Comparison of ENCODE assay signal across 8 mouse cellular contexts in the genomic region with DNA sequence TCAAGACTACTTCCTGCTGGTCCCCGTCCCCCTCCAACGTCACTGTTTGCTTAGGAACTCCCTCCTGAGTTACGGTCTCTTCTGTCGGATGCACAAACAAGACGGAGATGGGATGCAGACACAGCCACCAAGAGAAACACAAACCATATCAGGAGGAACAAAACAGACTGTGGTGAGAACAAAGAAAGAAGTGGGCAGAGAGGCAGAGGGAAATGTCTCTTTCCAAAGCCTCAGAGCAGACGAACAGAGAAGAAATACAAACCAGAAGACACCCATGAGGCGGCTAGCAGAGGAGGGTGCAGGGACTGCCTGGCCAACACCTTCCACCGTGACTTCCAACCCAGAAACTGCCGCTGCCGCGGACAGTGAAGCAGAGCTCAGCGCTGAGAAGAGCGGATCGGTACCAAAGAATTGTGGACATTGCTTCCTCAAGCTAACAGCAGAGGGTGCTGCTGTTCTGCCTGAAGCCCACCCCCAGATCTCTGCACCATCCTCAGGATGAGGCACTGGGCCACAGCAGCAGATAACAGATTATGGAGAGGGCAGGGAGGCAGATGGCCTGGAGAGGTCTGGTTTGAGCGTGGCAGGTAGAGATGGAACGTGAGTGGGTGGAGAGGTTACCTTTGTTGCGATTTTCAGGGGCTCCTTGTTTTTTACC. TPM values are rescaled to one million over a fixed set of nuclear protein-coding genes. Genes with fewer than 3 reads are reported as not detected.
DNase-seq lines count a peak whose midpoint lies in the region; ATAC-seq lines count a peak whose summit lies in the region.
"Had no signal": no experiment of that assay in that cellular context is flagged by ENCODE, and none has a peak within 500 bp of the region (broad histone marks: within the 10 kb centered on the region; RNA-seq: fewer than 3 reads in every experiment).

No protein-coding gene starts in this region.

- peak overlapping the region; percentile 38 for H3K4me3 ChIP-seq in hindbrain, embryonic 12.5 days
- peak overlapping the region; percentile 27 for H3K4me3 ChIP-seq in lung, embryonic 16.5 days (ENCODE audit: low read length)
- H3K4me3 ChIP-seq: myocyte had no signal

- H3K4me1 ChIP-seq in hindbrain, embryonic 12.5 days: peaks cover 13% of the 10 kb centered on the region
- H3K4me1 ChIP-seq in lung, embryonic 16.5 days (replicated peaks; ENCODE audit: control insufficient read depth, insufficient read depth, low read length): no peaks in the 10 kb centered on the region

- H3K36me3 ChIP-seq in hindbrain, embryonic 12.5 days: peaks cover 8% of the 10 kb centered on the region; the same call in 1 of the 2 replicates
- 0 out of 2 replicates have a peak, but pooled peaks cover 2% of the 10 kb centered on the region for H3K36me3 ChIP-seq in lung, embryonic 16.5 days (ENCODE audit: control insufficient read depth, insufficient read depth, low read length)

- H3K27me3 ChIP-seq in hindbrain, embryonic 12.5 days: no peaks in the 10 kb centered on the region
- H3K27me3 ChIP-seq in lung, embryonic 16.5 days (ENCODE audit: control insufficient read depth, insufficient read depth, low read depth, low read length): no peaks in the 10 kb centered on the region

- WGBS in hindbrain, embryonic 12.5 days: 13% methylated on average over 17 of the region's 17 CpGs
- 7% methylated on average over 17 of the region's 17 CpGs for WGBS in lung, embryonic 16.5 days

- peak; percentile 67 to 83 for DNase-seq in adrenal gland, adult (ENCODE audit: inconsistent age in 2 of 2, low spot score in 1 of 2)
- DNase-seq in cerebellum, postnatal 14 days: peak; percentile 87 to 90
- DNase-seq in frontal cortex, adult 2 months (ENCODE audit: extremely low spot score in 1 of 2, low spot score in 1 of 2): peak; percentile 37 to 84
- DNase-seq in layer of hippocampus, postnatal 14 days (ENCODE audit: low spot score in 2 of 2): peak; percentile 82 to 86
- peak; percentile 58 for DNase-seq in retina, postnatal 7 days (ENCODE audit: low read depth, low spot score)

- peak overlapping the region; percentile 60 for H3K4me2 ChIP-seq in hindbrain, embryonic 12.5 days (replicated peaks)
- H3K4me2 ChIP-seq in lung, embryonic 16.5 days (ENCODE audit: low read depth, low read length): peak overlapping the region; percentile 50

- no peak overlapping the region for H3K27ac ChIP-seq in hindbrain, embryonic 12.5 days
- H3K27ac ChIP-seq in lung, embryonic 16.5 days (ENCODE audit: low read length): no peak overlapping the region

- ATAC-seq in hindbrain, embryonic 12.5 days (ENCODE audit: low FRiP score): peak; percentile 85
- peak; percentile 88 for ATAC-seq in lung, embryonic 16.5 days (ENCODE audit: low read depth)

- no peaks in the 10 kb centered on the region for H3K9me3 ChIP-seq in hindbrain, embryonic 12.5 days (replicated peaks)
- no peaks in the 10 kb centered on the region for H3K9me3 ChIP-seq in lung, embryonic 16.5 days (ENCODE audit: control insufficient read depth, low read length)

- H3K9ac ChIP-seq in hindbrain, embryonic 12.5 days: peak overlapping the region; percentile 75
- H3K9ac ChIP-seq in lung, embryonic 16.5 days (ENCODE audit: low read length): peak overlapping the region; percentile 61

RNA-seq across cellular contexts. Expression of a gene that starts 46.2 kb away (rescaled TPM):
- polyA plus RNA-seq in frontal cortex, adult 2 months (2012; rRNA removed): 0.82 and 0.92 TPM in 2 replicates
- 0.12 and 0.33 TPM in 2 replicates for polyA plus RNA-seq in hindbrain, embryonic 12.5 days (2016; fragmentation: Nextera tagmentation; extraction: Ambion mirVana)
- total RNA-seq in layer of hippocampus, postnatal 14 days (2021): not detected
- 0.26 and 0.44 TPM in 2 replicates for polyA plus RNA-seq in lung, embryonic 16.5 days (2015; fragmentation: Nextera tagmentation; extraction: Ambion mirVana)
